Mouse (Mus musculus) brain, embryonic 14.5 days (tissue): ENCODE data around the gene Ms4a6d.

Source experiments
- CTCF ChIP-seq: fragments of 200-500 bp; IDR thresholded peaks from 2 replicates; pipeline ENCODE4 v1.5.1; 2012; ENCODE audit warnings: inconsistent platforms, mild to moderate bottlenecking, moderate library complexity, borderline replicate concordance; ENCODE audit not compliant: insufficient read depth, insufficient read length; ENCODE audit errors: extremely low read depth
- POLR2A ChIP-seq: fragments of 200-500 bp; IDR thresholded peaks from 2 replicates; pipeline ENCODE4 v1.6.1; 2012; ENCODE audit warnings: mild to moderate bottlenecking, inconsistent platforms, borderline replicate concordance; ENCODE audit not compliant: poor library complexity, insufficient read depth, insufficient read length, severe bottlenecking; ENCODE audit errors: extremely low read depth

DNA sequence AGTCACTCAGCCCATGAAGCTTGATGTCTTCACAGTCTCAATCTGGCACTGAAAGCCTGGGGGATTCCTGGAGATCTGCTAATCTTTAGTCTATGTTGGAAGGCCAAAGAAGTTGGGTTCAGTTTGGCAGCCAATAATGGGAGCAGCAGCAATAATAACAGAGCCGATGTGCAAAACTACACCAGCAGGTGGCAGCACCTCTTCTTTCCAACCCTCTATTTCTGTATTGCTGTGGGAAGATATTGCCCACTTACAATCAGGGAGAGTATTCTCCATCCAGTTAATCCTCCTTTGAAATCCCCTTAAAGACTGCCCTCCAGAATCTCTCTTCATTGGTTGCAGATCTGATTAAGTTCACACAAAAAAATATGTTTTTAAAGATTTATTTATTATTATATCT lies 3.5 kb upstream of the Ms4a6d start:
- no peak for TF ChIP-seq POLR2A
- peak; percentile 70 for TF ChIP-seq CTCF
